Mouse (Mus musculus): ENCODE measurements around the gene Npm3. TPM values are rescaled to one million over a fixed set of nuclear protein-coding genes. Genes with fewer than 3 reads are reported as not detected.

Npm3 gene
- polyA plus RNA-seq (2015; fragmentation: Nextera tagmentation; extraction: Ambion mirVana): 6.7 and 10.6 TPM in 2 replicates

DNA sequence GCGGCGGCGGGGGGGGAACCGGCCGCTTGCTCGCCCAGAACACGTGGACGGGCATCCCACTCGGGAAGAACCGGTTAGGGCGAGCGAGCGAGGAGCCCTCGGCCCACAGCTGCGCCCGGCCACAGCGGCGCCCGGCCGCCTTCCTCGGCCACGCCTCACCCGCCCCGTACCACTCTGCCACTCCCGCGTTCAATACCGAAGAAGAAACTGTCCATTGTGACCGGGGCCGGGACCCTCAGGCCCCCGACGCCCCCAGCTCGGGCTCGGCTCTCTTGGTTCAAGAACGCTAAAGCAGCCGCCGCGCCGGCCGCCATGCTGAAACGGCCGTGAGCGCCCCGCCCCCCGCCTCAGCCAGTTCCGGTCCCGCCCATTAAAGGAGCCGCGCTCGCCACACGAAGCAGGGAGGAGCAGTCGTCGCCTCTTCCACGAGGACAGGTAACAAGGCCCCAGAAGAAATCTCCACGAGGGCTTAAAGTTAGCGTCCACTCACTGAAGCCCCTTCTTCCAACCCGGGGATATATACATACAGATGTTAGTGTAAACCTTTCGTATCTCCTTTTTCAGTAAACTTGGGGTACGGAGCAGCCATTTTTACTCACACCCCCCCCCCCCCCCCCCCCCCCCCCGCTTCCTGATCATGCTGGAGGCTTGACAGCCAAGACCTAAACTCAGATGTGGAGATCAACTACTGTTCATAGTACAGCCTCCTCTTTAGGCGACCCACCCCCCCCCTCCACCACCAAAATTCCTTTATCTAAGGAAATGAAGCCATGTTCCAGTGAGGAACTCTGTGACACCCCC is at the start of gene Npm3:
Gene Npm3, minus strand, starts transcription at position 349 of the 801 bp plus-strand sequence.
- Histone ChIP-seq H3K4me2 (ENCODE audit: low read length) (peak within 1 kb of the TSS; percentile 85), H3K4me1 (replicated peaks; ENCODE audit: control insufficient read depth, insufficient read depth, low read length) (peaks cover 23% of the 10 kb centered on the region), H3K36me3 (ENCODE audit: control insufficient read depth, insufficient read depth) (peaks cover 17% of the 10 kb centered on the region), H3K27me3 (replicated peaks; ENCODE audit: control insufficient read depth, insufficient read depth, low read length) (peaks cover 21% of the 10 kb centered on the region), H3K9me3 (ENCODE audit: control insufficient read depth, low read length) (no peaks in the 10 kb centered on the region), H3K27ac (ENCODE audit: low read length) (no peak within 1 kb of the TSS), H3K9ac (replicated peaks; ENCODE audit: low read depth, low read length) (peak within 1 kb of the TSS; percentile 73), H3K4me3 (replicated peaks; ENCODE audit: low read length) (peak within 1 kb of the TSS; percentile 84)
- WGBS: 0% methylated on average over 58 of the region's 60 CpGs
- peak; percentile 89 for ATAC-seq

GRCm38 (mm10) chr19:45796879-45797278 is 47.5 kb upstream of the Npm3 start:
- WGBS: 74% methylated on average over 15 of the region's 15 CpGs

DNA sequence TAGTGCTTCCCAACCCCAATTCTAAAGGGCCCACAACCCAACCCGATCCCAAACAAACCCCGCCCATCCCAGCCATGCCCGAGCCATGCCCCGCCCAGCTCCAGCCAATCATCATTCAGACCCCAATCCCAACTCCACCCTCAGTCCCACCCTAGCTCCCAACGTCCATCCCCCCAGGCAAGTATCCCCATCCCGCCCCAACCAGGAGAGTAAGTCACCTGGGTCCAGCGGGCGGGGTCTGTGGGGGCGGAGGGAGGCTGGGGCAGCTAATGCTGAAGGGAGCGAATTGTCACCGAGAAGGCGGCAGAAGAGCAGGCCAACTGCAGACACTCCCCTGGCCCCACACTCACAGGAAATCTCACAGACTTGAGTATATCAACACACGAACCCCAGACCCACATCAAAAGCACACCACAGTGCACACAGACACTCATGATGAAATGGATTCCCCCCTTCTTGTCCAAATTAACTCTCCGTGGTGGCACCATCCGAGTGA is 46.7 kb upstream of the Npm3 start:
- Histone ChIP-seq H3K4me1 (replicated peaks; ENCODE audit: control insufficient read depth, insufficient read depth, low read length) (peaks cover 4% of the 10 kb centered on the region; the same call in 1 of the 2 replicates), H3K4me2 (ENCODE audit: low read length) (peak overlapping the region; percentile 37), H3K27me3 (replicated peaks; ENCODE audit: control insufficient read depth, insufficient read depth, low read length) (no peaks in the 10 kb centered on the region), H3K36me3 (ENCODE audit: control insufficient read depth, insufficient read depth) (no peaks in the 10 kb centered on the region), H3K9me3 (ENCODE audit: control insufficient read depth, low read length) (no peaks in the 10 kb centered on the region), H3K4me3 (replicated peaks; ENCODE audit: low read length) (no peak overlapping the region), H3K27ac (ENCODE audit: low read length) (no peak overlapping the region), H3K9ac (replicated peaks; ENCODE audit: low read depth, low read length) (no peak overlapping the region)
- no peak for ATAC-seq
- WGBS: 9% methylated on average over 15 of the region's 15 CpGs

More at GRCm38 (mm10) chr19:45796879-45797278, 47.5 kb upstream of the Npm3 start:
- Histone ChIP-seq H3K27me3 (replicated peaks; ENCODE audit: control insufficient read depth, insufficient read depth, low read length) (no peaks in the 10 kb centered on the region), H3K36me3 (ENCODE audit: control insufficient read depth, insufficient read depth) (no peaks in the 10 kb centered on the region), H3K4me2 (ENCODE audit: low read length) (no peak overlapping the region), H3K9ac (replicated peaks; ENCODE audit: low read depth, low read length) (no peak overlapping the region), H3K4me3 (replicated peaks; ENCODE audit: low read length) (no peak overlapping the region), H3K27ac (ENCODE audit: low read length) (no peak overlapping the region), H3K4me1 (replicated peaks; ENCODE audit: control insufficient read depth, insufficient read depth, low read length) (peaks cover 4% of the 10 kb centered on the region; the same call in 1 of the 2 replicates), H3K9me3 (ENCODE audit: control insufficient read depth, low read length) (no peaks in the 10 kb centered on the region)
- no peak for ATAC-seq

DNA sequence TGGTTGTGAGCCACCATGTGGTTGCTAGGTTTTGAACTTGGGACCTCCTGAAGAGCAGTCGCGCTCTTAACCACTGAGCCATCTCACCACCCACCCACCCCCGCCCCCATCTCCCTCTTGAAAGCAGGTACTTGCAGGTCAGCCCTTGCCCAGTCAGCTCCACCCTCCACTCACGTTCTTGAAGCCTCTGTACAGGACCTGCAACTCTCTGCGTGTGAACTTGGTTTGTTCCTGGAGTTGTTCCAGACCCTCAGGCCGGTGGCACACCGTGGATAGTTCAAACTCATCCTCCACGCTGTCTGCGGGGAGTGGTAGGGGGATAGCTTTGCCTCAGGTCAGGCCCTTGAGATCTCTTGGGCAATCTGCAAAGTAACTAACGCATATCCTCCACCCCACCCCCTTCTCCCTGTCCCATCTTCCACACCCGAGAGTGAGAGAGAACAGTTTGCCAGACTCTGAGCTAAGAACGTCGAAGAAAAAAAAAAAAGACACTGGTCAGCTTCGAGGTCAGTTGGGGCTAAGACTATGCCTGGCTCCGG is 46.1 kb upstream of the Npm3 start:
- 40% methylated on average over 15 of the region's 15 CpGs for WGBS
- no peak overlapping the region for H3K4me3 ChIP-seq (replicated peaks; ENCODE audit: low read length)

DNA sequence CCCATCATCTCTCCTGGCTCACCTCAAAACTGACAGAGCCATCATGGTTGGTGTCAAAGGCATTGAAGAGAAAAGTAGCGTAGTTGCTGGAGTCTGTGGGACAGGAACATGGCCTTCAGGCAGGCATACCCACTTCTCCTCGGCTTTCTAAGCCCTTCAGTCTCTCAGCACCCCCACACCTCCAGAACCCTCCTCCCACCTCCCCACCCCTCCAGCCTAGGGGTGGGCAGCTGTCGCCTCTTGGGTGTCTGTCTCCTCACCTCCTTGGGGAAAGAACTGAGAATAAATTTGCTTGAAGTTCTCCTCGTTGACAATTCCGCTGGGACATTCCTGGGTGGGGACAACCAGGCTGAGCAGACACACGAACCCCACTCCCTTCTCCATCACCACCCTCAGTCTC is 45.3 kb upstream of the Npm3 start:
- no peak overlapping the region for H3K27ac ChIP-seq (ENCODE audit: low read length)
- H3K27me3 ChIP-seq (replicated peaks; ENCODE audit: control insufficient read depth, insufficient read depth, low read length): no peaks in the 10 kb centered on the region
- H3K9me3 ChIP-seq (ENCODE audit: control insufficient read depth, low read length): no peaks in the 10 kb centered on the region
- no peaks in the 10 kb centered on the region for H3K36me3 ChIP-seq (ENCODE audit: control insufficient read depth, insufficient read depth)
- H3K4me1 ChIP-seq (replicated peaks; ENCODE audit: control insufficient read depth, insufficient read depth, low read length): peaks cover 4% of the 10 kb centered on the region; the same call in 1 of the 2 replicates
- no peak overlapping the region for H3K4me3 ChIP-seq (replicated peaks; ENCODE audit: low read length)
- 88% methylated on average over 6 of the region's 6 CpGs for WGBS
- no peak overlapping the region for H3K4me2 ChIP-seq (ENCODE audit: low read length)
- ATAC-seq: no peak
- H3K9ac ChIP-seq (replicated peaks; ENCODE audit: low read depth, low read length): no peak overlapping the region

More for the DNA sequence above, 46.1 kb upstream of the Npm3 start:
- no peaks in the 10 kb centered on the region for H3K9me3 ChIP-seq (ENCODE audit: control insufficient read depth, low read length)
- H3K4me1 ChIP-seq (replicated peaks; ENCODE audit: control insufficient read depth, insufficient read depth, low read length): peaks cover 4% of the 10 kb centered on the region; the same call in 1 of the 2 replicates
- no peaks in the 10 kb centered on the region for H3K27me3 ChIP-seq (replicated peaks; ENCODE audit: control insufficient read depth, insufficient read depth, low read length)
- no peak overlapping the region for H3K4me2 ChIP-seq (ENCODE audit: low read length)
- ATAC-seq: no peak
- no peak overlapping the region for H3K27ac ChIP-seq (ENCODE audit: low read length)
- no peaks in the 10 kb centered on the region for H3K36me3 ChIP-seq (ENCODE audit: control insufficient read depth, insufficient read depth)
- no peak overlapping the region for H3K9ac ChIP-seq (replicated peaks; ENCODE audit: low read depth, low read length)

GRCm38 (mm10) chr19:45792404-45792803 is 43.0 kb upstream of the Npm3 start:
- no peaks in the 10 kb centered on the region for H3K9me3 ChIP-seq (ENCODE audit: control insufficient read depth, low read length)
- no peak overlapping the region for H3K4me3 ChIP-seq (replicated peaks; ENCODE audit: low read length)
- H3K9ac ChIP-seq (replicated peaks; ENCODE audit: low read depth, low read length): no peak overlapping the region
- no peak overlapping the region for H3K27ac ChIP-seq (ENCODE audit: low read length)
- ATAC-seq: no peak
- H3K36me3 ChIP-seq (ENCODE audit: control insufficient read depth, insufficient read depth): no peaks in the 10 kb centered on the region
- WGBS: 92% methylated on average over 6 of the region's 6 CpGs
- no peaks in the 10 kb centered on the region for H3K27me3 ChIP-seq (replicated peaks; ENCODE audit: control insufficient read depth, insufficient read depth, low read length)
- no peak overlapping the region for H3K4me2 ChIP-seq (ENCODE audit: low read length)
- peaks cover 4% of the 10 kb centered on the region; the same call in 1 of the 2 replicates for H3K4me1 ChIP-seq (replicated peaks; ENCODE audit: control insufficient read depth, insufficient read depth, low read length)

- Histone ChIP-seq H3K4me2 (ENCODE audit: low read length) (no peak overlapping the region), H3K27ac (ENCODE audit: low read length) (no peak overlapping the region), H3K4me1 (replicated peaks; ENCODE audit: control insufficient read depth, insufficient read depth, low read length) (no peaks in the 10 kb centered on the region), H3K9me3 (ENCODE audit: control insufficient read depth, low read length) (no peaks in the 10 kb centered on the region), H3K9ac (replicated peaks; ENCODE audit: low read depth, low read length) (no peak overlapping the region), H3K27me3 (replicated peaks; ENCODE audit: control insufficient read depth, insufficient read depth, low read length) (no peaks in the 10 kb centered on the region), H3K4me3 (replicated peaks; ENCODE audit: low read length) (no peak overlapping the region), H3K36me3 (ENCODE audit: control insufficient read depth, insufficient read depth) (no peaks in the 10 kb centered on the region)
- 83% methylated on average over 12 of the region's 13 CpGs for WGBS
- ATAC-seq: no peak
Measured at GRCm38 (mm10) chr19:45789888-45790874, 40.8 kb upstream of the Npm3 start.

DNA sequence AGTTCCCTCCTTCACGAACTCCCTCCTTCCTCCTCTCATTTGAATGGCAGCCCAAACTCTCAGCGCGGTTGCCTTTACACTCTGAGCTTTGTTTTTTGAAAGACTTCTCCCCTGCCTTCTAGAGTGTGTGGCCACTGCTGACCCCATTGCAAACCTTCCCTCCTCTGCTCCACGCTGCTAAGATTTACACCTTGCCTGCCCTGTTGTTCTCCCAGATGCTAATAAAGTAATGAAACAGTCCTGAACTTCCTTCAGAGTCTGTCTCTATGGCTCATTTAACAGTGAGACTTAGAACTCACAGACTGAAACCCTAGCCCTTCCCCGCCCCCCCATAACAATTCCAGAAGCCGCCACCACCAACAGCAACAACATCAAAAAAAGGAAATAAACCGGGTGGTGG is 40.0 kb upstream of the Npm3 start:
- Histone ChIP-seq H3K36me3 (ENCODE audit: control insufficient read depth, insufficient read depth) (no peaks in the 10 kb centered on the region), H3K9me3 (ENCODE audit: control insufficient read depth, low read length) (no peaks in the 10 kb centered on the region), H3K9ac (replicated peaks; ENCODE audit: low read depth, low read length) (no peak overlapping the region), H3K27ac (ENCODE audit: low read length) (no peak overlapping the region), H3K27me3 (replicated peaks; ENCODE audit: control insufficient read depth, insufficient read depth, low read length) (no peaks in the 10 kb centered on the region), H3K4me1 (replicated peaks; ENCODE audit: control insufficient read depth, insufficient read depth, low read length) (no peaks in the 10 kb centered on the region), H3K4me2 (ENCODE audit: low read length) (no peak overlapping the region), H3K4me3 (replicated peaks; ENCODE audit: low read length) (no peak overlapping the region)
- 73% methylated on average over 7 of the region's 7 CpGs for WGBS
- no peak for ATAC-seq
